Comparison of ENCODE assay signal across 26 mouse cellular contexts in the genomic region with DNA sequence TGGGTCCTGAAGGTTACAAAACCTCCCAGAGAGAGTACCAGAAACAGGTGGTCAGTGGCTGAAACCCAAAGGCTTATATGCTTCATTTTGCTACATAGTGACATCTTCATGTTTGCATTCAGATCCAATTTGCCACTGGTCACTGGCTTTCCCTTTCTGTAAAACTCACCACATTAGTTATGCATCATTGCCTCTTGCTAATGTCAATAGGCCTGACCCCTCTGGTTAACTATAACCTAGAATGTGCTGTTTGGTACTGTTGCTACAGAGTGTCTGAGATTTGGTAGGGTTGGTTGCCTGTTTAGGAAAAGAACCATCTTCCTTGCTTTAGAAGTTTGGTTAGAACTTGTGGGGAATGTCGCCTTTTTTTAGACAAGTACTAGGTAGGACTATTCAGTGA.
DNase-seq lines count a peak whose midpoint lies in the region; ATAC-seq and TF ChIP-seq lines count a peak whose summit lies in the region.
"Had no signal": no experiment of that assay in that cellular context is flagged by ENCODE, and none has a peak within 500 bp of the region (broad histone marks: within the 10 kb centered on the region; RNA-seq: fewer than 3 reads in every experiment).

No protein-coding gene starts in this region.

- H3K27ac ChIP-seq in kidney, adult 2 months (ENCODE audit: insufficient read depth, low read depth, low read length) = no peak overlapping the region
- no peak overlapping the region for H3K27ac ChIP-seq in kidney, embryonic 15.5 days
- H3K27ac ChIP-seq in kidney, embryonic 14.5 days (ENCODE audit: low read depth, low read length) = no peak overlapping the region
- H3K27ac ChIP-seq in neural tube, embryonic 15.5 days (replicated peaks) = no peak overlapping the region
- H3K27ac ChIP-seq: embryonic facial prominence, embryonic 10.5 days; embryonic facial prominence, embryonic 12.5 days; forebrain, embryonic 10.5 days; forebrain, embryonic 12.5 days had no signal

- no peaks in the 10 kb centered on the region for H3K36me3 ChIP-seq in kidney, adult 2 months (ENCODE audit: control insufficient read depth, insufficient read depth, low read length)
- H3K36me3 ChIP-seq in kidney, embryonic 15.5 days = no peaks in the 10 kb centered on the region
- H3K36me3 ChIP-seq in kidney, embryonic 14.5 days (ENCODE audit: control insufficient read depth, insufficient read depth, low read length) = no peaks in the 10 kb centered on the region
- no peaks in the 10 kb centered on the region for H3K36me3 ChIP-seq in neural tube, embryonic 15.5 days
- H3K36me3 ChIP-seq: embryonic facial prominence, embryonic 10.5 days; embryonic facial prominence, embryonic 12.5 days; forebrain, embryonic 10.5 days; forebrain, embryonic 12.5 days; G1E had no signal

- ATAC-seq in kidney, embryonic 15.5 days (replicated peaks; ENCODE audit: low FRiP score) = peak; percentile 83
- no peak for ATAC-seq in kidney, embryonic 14.5 days (ENCODE audit: low FRiP score, low TSS enrichment)
- no peak for ATAC-seq in neural tube, embryonic 15.5 days (ENCODE audit: low FRiP score)
- ATAC-seq: CD4-positive, CD25-positive, alpha-beta regulatory T cell, adult 4 months; forebrain, embryonic 14.5 days; forebrain, embryonic 16.5 days had no signal

- H3K9me3 ChIP-seq in kidney, embryonic 15.5 days (replicated peaks) = no peaks in the 10 kb centered on the region
- no peaks in the 10 kb centered on the region for H3K9me3 ChIP-seq in kidney, embryonic 14.5 days (ENCODE audit: control insufficient read depth, low read length)
- no peaks in the 10 kb centered on the region for H3K9me3 ChIP-seq in neural tube, embryonic 15.5 days (replicated peaks)
- H3K9me3 ChIP-seq: embryonic facial prominence, embryonic 10.5 days; embryonic facial prominence, embryonic 12.5 days; forebrain, embryonic 10.5 days; forebrain, embryonic 12.5 days had no signal

- H3K4me1 ChIP-seq in kidney, adult 2 months (ENCODE audit: control insufficient read depth, insufficient read depth, low read length) = no peaks in the 10 kb centered on the region
- H3K4me1 ChIP-seq in kidney, embryonic 15.5 days = 0 out of 2 replicates have a peak, but pooled peaks cover 2% of the 10 kb centered on the region
- no peaks in the 10 kb centered on the region for H3K4me1 ChIP-seq in kidney, embryonic 14.5 days (ENCODE audit: control insufficient read depth, insufficient read depth, low read length)
- H3K4me1 ChIP-seq in neural tube, embryonic 15.5 days = no peaks in the 10 kb centered on the region
- H3K4me1 ChIP-seq: embryonic facial prominence, embryonic 10.5 days; embryonic facial prominence, embryonic 12.5 days; forebrain, embryonic 12.5 days had no signal

- no peak overlapping the region for H3K9ac ChIP-seq in kidney, embryonic 15.5 days
- H3K9ac ChIP-seq in kidney, embryonic 14.5 days (ENCODE audit: low read depth, low read length) = no peak overlapping the region
- no peak overlapping the region for H3K9ac ChIP-seq in neural tube, embryonic 15.5 days (replicated peaks)
- H3K9ac ChIP-seq: embryonic facial prominence, embryonic 12.5 days; forebrain, embryonic 12.5 days had no signal

- no peak for TF ChIP-seq POLR2A in kidney, adult 2 months (IDR thresholded peaks at IDR 0.05; ENCODE audit: low read depth, low read length)

- no peaks in the 10 kb centered on the region for H3K27me3 ChIP-seq in kidney, adult 2 months (replicated peaks; ENCODE audit: control insufficient read depth, insufficient read depth, low read length)
- H3K27me3 ChIP-seq in kidney, embryonic 15.5 days = no peaks in the 10 kb centered on the region
- no peaks in the 10 kb centered on the region for H3K27me3 ChIP-seq in kidney, embryonic 14.5 days (ENCODE audit: control insufficient read depth, insufficient read depth, low read length)
- no peaks in the 10 kb centered on the region for H3K27me3 ChIP-seq in neural tube, embryonic 15.5 days (replicated peaks)
- H3K27me3 ChIP-seq: CH12.LX; embryonic facial prominence, embryonic 12.5 days; forebrain, embryonic 12.5 days had no signal

- no peak overlapping the region for H3K4me2 ChIP-seq in kidney, embryonic 15.5 days
- no peak overlapping the region for H3K4me2 ChIP-seq in kidney, embryonic 14.5 days (replicated peaks; ENCODE audit: low read depth, low read length)
- H3K4me2 ChIP-seq in neural tube, embryonic 15.5 days = no peak overlapping the region
- H3K4me2 ChIP-seq: embryonic facial prominence, embryonic 12.5 days; forebrain, embryonic 12.5 days had no signal

- H3K4me3 ChIP-seq in kidney, adult 2 months (ENCODE audit: insufficient read depth, low read depth, low read length) = no peak overlapping the region
- H3K4me3 ChIP-seq in kidney, embryonic 15.5 days (replicated peaks) = no peak overlapping the region
- H3K4me3 ChIP-seq in kidney, embryonic 14.5 days (ENCODE audit: low read length) = no peak overlapping the region
- H3K4me3 ChIP-seq in neural tube, embryonic 15.5 days (replicated peaks) = no peak overlapping the region
- H3K4me3 ChIP-seq: embryonic facial prominence, embryonic 10.5 days; embryonic facial prominence, embryonic 12.5 days; forebrain, embryonic 10.5 days; forebrain, embryonic 12.5 days had no signal

- 56% methylated on average over 1 of the region's 1 CpGs for WGBS in kidney, adult 2 months
- WGBS in kidney, embryonic 15.5 days = 93% methylated on average over 1 of the region's 1 CpGs
- WGBS in kidney, embryonic 14.5 days = 88% methylated on average over 1 of the region's 1 CpGs
- WGBS in neural tube, embryonic 15.5 days = 88% methylated on average over 1 of the region's 1 CpGs

- TF ChIP-seq CTCF in kidney, adult 2 months (conservative IDR thresholded peaks at IDR 0.05; ENCODE audit: insufficient read depth, insufficient read length, low read depth, low read length) = no peak

- DNase-seq in kidney, adult 2 months = peak; percentile 16
- no peak for DNase-seq in kidney, postnatal 25 days
- DNase-seq in kidney, postnatal 14 days = peak; percentile 2
- DNase-seq in kidney, adult 11 months = no peak
- DNase-seq in retina, postnatal 1 day = peak; percentile 31
- DNase-seq: adrenal gland, adult 8-10 months; adrenal gland, postnatal 14 days; adrenal gland, postnatal 36 days; B cell, adult 2 months; cerebellum, adult 11-12 months; cerebellum, adult 2 months; cerebellum, adult 9-10 months; cerebellum, postnatal 10 days; cerebellum, postnatal 25 days had no signal

Comparison
In these comparisons a context has a peak if more than half of its experiments do, and no peak if none do; other contexts are left out.
1. DNase-seq: peak in kidney, adult 2 months (single experiment), kidney, postnatal 14 days (single experiment) and retina, postnatal 1 day (single experiment); none in kidney, postnatal 25 days (0 of 2) and kidney, adult 11 months (single experiment).